Mouse (Mus musculus): ENCODE measurements around the gene Higd1c.

GRCm38 (mm10) chr15:100391066-100391465, 26.7 kb downstream of the Higd1c start:
- TF ChIP-seq POLR2A (IDR thresholded peaks at IDR 0.05; ENCODE audit: insufficient read depth, low read length) (no peak), EP300 (IDR thresholded peaks at IDR 0.05; ENCODE audit: insufficient read depth, low read depth, low read length) (no peak)

Measured in ES-Bruce4 (cell line).